Mouse (Mus musculus) testis, postnatal 10 days (tissue): ENCODE results near the gene Rtraf.
"Not testable (repeated sequence)": the region's sequence is repeated elsewhere in the genome, so short reads cannot be mapped to it uniquely, and the experiment has no call there.

Source experiments
- DNase-seq: peaks from one replicate; pipeline ENCODE4 v3.0.0; 2021; ENCODE audit warnings: low spot score

Gene Rtraf

DNA sequence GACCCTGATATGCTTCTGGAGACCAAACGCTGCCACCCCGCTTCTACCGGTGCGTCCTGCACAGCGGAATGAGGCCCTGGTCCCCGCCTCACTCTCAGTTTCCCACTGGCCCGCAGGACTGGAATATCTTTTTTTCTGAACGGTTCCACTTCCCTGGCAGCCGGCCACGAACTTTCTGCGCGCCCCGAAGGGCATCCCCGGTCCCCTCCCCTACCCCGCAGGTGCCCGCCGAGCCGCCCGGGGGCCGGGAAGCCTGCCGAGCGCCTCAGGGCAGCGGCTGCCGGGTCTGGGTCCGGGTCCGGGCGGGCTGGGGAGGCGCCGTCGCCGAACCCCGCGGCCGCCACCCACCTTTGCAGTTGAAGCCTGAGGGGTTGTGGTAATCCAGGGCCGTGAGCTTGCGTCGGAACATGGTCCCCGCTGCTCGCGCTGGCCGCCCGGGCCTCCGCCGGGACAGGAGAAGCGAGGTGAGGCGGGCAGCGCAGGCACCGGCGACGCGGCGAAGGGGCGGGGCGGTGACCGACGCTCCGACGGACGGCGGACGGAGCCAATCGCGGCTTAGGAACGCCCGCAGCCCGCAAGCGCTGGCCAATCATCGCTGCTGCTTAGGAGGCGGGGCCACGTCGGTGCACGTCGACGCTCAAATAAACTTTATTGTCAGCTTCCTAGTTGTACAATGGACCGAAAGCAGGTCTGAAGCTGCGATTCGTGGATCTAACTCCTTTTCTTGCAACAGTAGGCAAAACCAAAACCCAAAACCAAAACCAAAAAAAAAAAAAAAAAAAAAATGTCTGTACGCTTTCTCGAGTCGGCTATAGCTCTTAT lies at the start of gene Rtraf:
Rtraf (minus strand) TSS at position 504 of the 822 bp plus-strand sequence.
- peak; percentile 97 for DNase-seq

DNA sequence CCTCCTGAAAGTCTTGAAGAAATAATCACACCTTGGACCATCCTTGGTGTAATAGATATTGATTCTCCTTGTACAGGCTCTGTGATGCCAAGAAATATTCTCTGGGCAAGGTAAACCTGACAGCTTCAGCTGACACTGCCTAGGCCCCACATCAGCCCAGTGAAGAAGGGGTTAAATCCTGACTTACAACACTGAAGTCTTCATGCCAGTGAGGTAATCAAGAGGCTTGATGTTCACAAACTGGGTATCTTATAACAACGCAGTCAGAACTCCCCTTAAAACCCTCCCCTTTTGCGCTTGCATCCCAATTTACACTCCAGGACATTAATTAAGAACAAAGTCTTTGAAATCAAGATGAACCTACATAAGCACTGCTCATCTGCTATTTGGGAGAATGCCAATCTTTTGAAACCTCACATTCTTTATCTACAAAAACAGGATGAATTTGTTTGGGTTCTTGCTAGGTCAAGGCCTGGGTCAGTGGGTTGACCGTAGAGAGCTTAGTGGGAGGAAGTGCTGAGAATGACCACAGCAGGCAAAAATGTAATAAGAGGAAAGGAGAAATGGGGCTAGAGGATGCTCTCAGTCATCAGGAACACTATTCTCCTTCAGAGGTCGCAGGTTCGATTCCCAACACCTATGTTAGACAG lies 43.8 kb upstream of the Rtraf start:
- no peak for DNase-seq

DNA sequence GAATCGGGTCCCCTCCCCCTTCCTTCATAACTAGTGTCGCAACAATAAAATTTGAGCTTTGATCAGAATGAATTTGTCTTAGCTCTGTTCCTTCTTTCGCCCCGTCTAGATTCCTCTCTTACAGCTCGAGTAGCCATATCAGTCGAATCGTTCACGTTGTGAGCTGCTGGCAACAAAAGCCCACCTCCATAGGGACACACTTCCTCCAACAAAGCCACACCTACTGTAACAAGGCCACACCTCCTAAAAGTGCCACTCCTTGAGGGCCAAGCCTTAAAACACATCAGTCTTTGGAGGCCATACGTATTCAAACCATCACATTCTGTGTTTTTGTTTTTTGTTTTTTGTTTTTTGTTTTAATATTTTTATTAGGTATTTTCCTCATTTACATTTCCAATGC lies 41.5 kb upstream of the Rtraf start:
- not testable (repeated sequence) for DNase-seq

DNA sequence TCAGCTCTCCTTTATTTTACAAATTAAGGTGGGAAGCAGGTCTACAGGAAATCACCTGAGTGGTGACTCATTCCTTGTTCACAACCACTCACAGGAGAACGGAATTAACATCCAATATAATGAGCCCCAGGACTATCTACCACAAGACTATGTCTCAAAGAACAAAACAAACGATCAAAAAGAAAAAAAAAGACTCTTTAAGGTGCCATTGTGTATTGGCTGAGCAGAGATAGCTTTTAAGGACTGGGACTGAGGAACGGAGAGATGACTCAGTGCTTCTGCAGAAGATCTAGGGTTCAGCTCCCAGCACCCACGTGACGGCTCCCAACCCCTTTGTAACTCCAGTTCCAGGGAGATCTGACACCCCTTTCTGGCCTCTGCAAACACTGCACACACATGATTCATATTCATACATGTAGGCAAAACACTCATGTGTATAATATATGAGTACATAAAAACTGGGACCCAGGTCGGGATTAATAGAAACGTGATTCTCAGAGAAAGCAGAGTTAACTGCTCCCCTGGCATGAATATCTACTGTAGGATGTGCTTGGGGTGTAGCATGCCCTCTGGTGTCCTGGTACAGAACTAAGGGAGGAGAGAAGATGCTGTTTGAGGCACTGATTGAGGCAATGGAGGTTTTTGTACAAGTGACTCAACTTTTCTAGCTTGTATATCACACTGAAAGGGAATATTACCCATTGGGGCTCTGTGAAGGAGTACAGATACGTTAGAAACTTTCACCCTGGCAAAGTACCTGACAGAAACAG lies 37.9 kb upstream of the Rtraf start:
- DNase-seq = no peak

DNA sequence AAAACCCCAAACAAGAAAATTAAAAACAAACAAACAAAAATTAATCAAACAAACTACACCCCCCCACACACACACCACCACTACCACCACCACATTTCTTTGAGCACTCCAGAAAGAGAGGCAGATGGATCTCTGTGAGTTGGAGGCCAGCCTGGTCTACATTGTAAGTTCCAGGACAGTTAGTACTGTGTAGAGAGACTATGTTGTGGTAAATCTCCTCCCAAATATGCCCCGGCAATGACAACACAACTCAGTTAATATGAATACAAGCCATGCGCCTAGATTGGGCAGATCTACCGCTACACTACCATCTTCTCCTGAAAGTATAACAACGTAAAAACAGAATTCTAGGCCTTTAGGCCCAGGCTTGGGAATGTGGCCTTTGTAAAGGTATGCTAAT lies 36.7 kb upstream of the Rtraf start:
- DNase-seq = no peak

DNA sequence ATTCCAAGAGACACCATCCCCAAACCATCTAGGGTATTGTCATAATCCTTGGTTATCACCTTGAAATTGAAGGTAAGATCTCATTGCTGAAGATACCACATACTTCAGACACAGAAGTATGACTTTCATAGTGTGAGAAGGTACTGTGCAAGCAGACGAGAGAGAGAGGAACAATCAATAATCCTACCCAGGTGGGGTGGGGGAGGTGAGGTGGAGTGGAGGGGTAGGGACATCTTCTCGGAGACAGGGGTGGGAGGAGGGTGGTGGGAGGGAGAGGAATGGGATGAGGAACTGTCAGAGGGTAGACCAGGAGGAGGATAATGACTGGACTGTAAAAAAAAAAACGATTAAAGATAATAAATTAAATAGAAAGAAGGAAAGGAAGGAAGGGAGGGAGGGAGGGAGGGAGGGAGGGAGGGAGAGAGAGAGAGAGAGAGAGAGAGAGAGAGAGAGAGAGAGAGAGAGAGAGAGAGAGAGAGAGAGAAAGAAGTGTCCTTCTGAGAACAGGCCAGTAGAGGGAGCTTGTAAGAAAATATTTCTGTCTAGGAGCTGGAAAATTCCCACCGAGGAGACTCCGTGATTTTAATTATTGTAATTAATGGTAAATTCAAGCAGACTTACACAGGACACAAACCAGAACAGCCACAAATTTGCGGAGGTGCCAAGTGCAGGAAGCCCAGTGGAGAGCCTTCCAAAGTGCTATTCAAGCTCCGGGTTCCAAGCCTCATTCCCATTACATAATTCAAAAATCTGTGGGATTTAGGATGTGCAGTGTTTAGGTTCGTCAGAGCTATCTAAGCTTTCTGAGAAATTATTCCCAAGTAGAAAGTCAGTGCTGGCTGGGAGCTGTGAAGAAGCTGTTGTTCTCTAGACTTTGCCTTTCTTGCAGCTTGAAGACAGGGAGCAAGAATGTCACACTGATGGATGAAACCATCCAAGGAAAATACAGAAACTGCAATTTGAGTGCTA lies 35.5 kb upstream of the Rtraf start:
- no peak for DNase-seq

DNA sequence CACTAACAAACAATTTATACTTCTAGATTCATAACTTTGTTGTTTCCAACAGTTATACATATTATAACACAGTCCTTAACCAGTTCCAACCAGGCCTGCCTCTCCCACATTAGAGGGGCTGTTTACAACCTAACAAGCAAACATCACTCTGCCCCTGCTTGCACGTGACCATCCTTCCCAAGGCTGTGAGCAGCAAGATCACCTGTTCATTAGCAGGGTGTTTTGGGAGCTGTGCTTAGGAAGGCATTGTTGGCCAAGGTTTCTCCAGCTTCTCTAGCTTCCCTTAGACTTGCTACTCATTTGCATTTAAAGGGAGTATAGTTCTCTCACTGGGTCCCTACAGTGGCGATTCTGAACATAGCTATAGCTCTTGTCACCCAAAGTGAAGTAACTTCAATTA lies 34.7 kb upstream of the Rtraf start:
- DNase-seq = no peak

DNA sequence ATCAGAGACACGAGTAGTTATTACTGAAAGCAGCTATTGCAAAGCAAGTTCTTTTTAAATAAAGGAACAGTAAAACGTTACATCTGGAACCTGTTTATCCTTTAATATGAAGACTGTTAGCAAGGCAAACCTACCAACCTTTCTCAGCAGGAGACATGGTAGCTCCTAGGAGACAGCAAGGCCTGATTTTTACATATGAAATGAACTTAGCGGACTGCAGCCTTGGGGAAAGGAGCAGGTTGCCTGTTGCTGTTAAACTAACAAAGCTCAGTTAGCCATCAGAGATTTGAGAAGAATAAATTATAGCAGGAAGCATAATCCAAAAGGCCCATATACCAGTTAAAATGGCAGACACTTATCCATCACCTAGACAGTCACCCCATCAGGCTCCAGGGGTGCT lies 29.8 kb upstream of the Rtraf start:
- no peak for DNase-seq

DNA sequence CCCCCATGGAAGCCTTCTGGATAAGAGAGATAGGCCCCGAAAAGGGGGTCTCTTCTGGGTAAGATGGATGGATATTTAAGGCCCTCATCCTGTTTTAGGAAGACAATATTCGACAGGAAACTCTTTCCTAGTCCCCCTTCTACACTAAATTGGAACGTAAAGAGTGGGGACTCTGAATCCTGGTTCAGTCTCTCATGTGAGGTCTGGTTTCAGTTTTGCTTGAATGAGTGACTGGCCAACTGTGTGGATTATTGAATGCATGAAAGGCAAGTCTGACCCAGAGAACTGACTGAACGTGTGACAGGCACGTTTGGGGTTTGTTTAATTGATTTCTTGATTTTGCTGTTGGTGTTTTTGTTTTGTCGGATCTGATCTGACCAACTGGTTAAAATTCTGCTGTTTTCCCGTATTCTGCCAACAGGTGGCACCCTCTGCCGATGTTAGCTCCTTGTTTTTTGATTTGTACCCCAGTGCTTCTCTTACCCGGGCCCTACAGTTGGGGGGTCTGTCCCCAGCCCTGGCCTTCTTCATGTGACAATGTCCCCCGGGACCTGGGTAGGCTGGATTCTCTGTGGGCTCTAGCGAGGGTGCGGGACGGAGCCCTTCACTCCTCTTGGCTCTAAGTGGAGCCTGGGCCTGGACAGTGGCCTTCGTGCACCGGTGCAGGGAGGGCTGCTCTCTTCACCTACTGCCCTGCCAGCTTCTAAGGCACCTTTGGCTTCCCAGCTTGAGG lies 16.1 kb upstream of the Rtraf start:
- peak; percentile 78 for DNase-seq

DNA sequence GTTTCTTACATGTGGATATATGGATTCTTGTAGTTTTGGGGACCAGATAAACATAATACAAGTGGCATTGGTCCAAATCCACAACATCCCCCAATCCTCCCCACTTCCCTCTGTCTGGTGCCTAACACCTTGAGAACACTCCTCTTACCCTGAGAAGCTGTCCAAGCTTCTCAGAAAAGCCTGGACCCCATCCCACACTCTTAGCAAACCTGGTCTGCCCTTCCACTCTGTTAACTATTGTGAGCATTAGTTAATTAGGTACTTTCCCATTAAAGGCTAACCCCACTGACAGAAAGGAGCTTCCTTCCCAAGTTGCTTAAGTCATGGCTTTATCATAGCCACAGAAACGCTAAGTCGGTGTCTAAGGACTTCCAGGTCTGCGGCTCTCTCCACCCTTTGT lies 12.7 kb upstream of the Rtraf start:
- no peak for DNase-seq

DNA sequence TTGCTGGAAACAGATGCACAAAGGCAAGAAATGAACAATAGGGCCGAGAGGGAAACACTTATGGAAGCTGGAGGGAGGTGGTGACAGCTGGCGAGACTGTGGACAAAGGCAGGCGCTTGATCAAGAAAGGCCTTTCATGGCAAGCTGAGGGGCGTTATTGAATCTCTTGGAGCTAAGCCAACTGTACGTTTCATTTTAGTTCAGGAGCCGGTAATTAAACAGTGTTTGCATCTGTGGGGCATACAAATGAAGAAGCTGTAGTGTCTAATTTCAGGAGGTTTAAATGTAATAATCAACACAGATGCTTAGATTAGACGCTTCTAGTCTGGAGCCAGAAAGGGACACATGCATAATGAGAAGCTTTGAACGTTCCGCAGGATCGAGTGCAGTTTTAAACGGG lies 1.9 kb upstream of the Rtraf start:
- no peak for DNase-seq

DNA sequence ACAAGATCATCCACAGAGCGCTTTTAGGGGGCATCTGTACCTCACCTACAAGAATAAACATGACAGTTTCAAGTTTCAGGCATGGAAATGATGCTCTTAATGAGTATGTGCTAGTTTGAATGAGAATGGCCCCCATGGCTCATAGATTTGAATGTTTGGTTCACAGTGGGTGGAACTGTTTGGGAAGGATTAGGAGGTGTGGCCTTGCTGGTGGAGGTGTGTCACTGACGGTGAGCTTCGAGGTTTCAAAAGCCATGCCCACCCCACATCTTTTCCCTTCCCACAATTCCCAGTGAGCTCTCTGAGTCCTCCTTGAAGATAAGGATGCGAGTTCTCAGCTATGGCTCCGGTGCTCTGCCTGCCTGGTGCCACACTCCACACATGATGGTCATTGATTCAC lies 1.9 kb downstream of the Rtraf start:
- no peak for DNase-seq

DNA sequence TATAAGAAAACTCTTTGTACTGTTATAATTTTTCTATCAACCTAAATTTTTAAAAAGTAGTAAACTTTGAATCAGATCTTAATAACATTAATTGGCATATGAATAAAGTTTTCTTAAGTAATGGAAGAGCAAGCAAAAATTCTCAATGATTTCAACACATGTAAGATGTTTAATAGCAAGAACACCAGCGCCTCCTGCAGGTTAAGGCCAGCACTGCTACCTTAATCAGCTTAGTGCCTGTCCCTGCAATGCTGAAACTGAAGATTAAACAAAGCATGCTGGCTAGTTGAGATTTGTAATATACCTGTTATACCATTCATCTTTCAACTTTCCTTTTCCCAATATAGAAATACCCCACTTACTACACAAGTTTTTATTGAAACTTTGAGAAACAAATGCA lies 5.7 kb downstream of the Rtraf start:
- DNase-seq = peak; percentile 91

DNA sequence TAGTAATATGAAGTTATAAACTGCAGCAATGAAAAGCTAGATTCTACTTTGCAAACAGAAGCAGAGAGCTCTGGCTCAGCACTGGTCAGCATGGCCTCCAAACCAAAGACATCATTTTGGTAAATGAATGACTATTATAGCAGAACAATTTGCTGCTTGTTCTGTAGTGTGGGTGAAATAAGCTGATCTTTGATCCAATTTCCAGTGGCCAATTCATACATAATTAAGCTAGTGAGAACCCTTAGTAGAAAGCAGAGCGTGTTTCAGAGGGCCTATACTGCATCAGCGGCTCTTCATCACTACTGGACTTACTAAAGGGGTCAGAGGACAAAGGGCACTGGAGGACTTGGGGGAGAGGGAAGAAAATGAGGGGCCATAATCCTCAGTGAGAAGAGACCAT lies 10.6 kb downstream of the Rtraf start:
- no peak for DNase-seq

DNA sequence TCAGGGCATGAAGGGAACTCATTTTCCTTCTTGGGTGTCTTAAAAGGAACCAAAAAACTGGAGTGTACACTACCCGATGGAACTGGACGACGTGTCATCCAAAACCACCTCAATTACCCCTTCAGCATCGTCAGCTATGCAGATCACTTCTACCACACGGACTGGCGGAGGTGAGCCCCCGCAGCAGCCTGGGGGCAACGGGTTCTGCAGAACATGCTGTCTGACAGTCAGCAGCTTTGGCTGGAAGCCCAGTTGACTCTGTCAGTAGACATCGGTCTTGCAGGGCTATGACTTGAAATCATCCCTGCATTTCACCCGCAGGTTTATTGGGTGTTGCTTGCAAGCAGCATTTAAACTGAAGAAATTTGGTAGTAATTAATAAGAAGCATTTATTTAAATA lies 13.7 kb downstream of the Rtraf start:
- DNase-seq = no peak

DNA sequence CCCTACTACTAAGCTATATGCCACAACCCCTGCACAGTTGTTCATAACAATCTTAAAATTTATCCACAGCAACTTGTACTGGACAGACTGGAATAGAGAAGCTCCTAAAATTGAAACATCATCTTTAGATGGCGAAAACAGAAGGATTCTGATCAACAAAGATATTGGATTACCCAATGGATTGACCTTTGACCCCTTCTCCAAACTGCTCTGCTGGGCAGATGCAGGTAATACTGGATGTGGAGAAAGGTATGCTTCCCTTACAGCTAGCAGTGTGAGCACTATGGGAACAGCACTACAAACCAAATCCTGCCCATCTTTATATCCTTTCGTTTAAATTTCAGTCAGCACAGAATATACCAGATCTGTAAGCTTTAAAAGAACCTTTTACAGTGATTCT lies 15.8 kb downstream of the Rtraf start:
- DNase-seq = no peak

DNA sequence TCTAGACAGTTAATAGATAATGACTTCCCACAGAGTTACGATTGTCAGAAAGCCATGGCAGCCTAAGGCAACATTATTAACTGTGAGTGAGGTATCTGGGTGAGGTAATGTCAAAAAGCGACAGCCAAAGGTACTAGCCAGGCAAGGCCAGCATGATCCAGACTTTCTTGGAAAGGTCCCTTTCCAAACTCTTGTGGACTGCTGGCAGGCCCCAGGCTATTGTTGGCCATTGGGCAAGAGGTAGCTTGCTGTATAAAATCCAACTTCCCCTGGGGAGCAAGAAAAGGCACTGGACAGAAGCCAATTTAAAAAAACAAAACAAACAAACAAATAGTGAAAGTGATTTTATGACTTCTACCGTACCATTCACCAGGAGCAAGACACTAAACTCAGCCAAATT lies 16.3 kb downstream of the Rtraf start:
- no peak for DNase-seq

DNA sequence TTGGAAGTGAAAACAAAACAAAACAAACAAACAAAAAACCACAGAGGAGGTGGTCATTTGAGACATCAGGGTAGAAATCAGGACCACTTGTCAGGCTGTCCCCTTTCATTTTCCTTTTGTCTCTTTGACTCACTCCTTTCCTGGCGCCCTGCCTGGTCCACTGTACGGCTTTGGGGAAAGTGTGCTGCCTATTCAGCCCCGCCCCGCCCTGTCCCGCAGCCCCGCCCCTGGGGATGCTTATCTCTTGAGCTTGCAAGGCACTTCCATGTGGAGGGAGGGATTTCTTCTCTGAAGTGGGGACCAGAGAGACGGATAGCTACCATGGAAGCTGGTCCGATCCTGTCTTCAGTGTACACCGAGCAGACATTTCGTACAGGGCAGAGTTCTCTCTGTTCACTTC lies 20.0 kb downstream of the Rtraf start:
- peak; percentile 57 for DNase-seq

DNA sequence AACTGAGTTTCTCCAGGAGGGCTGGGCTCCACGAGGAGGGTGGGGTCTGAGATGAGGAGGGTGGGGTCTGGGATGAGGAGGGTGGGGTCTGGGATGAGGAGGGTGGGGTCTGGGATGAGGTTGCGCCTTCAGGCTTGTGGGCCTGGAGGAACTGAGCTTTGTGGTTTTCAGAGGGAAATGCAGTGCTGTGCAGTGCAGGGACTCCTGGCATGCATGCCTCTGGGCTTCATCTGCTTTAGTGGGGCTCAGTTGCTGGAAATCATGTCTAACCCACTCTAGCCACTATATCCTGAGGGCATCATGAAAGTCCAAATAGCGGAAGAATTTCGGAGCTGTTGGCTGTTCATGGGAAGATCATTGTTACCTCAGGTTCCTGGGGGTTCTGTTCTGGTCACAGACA lies 20.4 kb downstream of the Rtraf start:
- DNase-seq = no peak

DNA sequence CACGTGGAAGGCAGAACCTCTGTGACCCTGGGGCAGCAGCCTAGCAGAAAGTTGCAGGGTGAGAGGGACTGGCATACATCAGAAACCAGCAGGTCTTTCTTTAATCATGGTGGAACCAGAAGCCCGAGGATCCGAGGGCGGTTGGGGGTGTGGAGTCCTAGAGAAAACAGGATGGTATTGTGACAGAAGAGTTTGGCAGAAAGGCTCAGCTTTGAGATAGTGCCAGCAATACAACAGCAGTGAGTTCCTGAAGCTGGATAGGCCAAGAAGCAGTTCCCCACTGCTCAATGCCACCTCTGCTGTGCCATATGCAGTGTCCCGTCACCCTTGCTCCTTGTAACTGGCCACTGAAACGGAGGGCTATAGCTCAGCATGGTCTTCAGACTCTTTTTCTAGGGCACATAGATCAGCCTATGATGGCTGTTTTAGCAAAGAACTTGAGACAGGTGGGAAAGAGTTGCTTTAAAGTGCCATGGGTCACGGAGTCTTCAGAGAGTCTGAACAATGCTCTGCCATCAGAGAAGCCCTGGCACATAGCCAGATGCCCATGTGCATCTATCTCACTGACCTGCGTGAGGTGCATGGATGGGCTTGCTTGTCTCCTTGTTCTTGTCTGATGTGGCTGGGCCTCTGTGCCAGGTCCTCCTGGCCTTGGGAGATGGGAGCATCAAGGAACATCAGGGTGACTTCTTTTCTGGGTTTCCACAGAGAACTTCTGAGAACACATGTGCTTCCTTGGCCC lies 22.0 kb downstream of the Rtraf start:
- DNase-seq = no peak
